Mouse (Mus musculus) bone marrow, adult 2 months (tissue): Measurements from ENCODE around the gene Brsk2.

Source experiments
- CTCF ChIP-seq: fragments of 200-500 bp; IDR thresholded peaks from 2 replicates; pipeline ENCODE4 v1.5.1; 2011; ENCODE audit warnings: low read length, control low read depth; ENCODE audit not compliant: control insufficient read depth, insufficient read depth
- POLR2A ChIP-seq: fragments of 200-500 bp; IDR thresholded peaks from 2 replicates; pipeline ENCODE4 v1.6.1; 2011; ENCODE audit warnings: low read depth, mild to moderate bottlenecking, control low read depth, low read length, borderline replicate concordance; ENCODE audit not compliant: control insufficient read depth

DNA sequence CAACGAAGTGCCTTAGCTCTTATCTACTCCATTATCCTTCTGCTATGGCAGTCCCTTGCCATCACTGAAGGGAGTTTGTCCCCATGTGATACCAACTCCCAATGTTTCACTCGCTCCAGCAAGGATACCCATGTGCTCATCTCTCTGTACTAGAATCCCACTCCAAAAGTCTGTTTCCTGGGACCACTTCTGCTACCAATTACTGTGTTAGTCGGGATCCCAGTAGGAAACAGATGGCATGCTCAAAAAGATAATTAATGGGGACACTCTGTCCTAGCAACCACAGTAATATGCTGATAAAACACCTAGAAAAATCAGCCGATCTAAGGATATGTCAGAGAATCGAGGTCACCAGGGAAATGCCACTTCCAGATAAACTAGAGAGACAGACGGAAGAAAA is 41.0 kb upstream of the Brsk2 start:
- no peak for TF ChIP-seq CTCF
- TF ChIP-seq POLR2A: no peak
